ENCODE assay signal across 11 mouse cellular contexts in genomic region chr7:49128224-49128623, GRCm38 (mm10).
"Had no signal": no experiment of that assay in that cellular context is flagged by ENCODE, and none has a peak within 500 bp of the region (broad histone marks: within the 10 kb centered on the region; RNA-seq: fewer than 3 reads in every experiment).

No protein-coding gene starts in this region.

- ATAC-seq: midbrain, embryonic 13.5 days; midbrain, embryonic 15.5 days had no signal

- H3K27me3 ChIP-seq: midbrain, embryonic 15.5 days; neural tube, embryonic 12.5 days; stomach, embryonic 15.5 days had no signal

- DNase-seq: lung, adult 18-20 months; lung, embryonic 14.5 days; lung, postnatal 10 days; lung, postnatal 4 days; right cerebral cortex, postnatal 14 days; thymus, adult 2 months; thymus, postnatal 25 days had no signal
